Mouse (Mus musculus) liver, adult 2 months (tissue): ENCODE measurements at regions not wholly inside any gene's neighbourhood (a gene's known extent, or its start where the extent isn't known, plus 50 kb on each side); places are given as distances from the start of the nearest gene placed in this dataset.

Experiments used
- DNase-seq: peaks from one replicate; pipeline ENCODE4 v3.0.0-alpha.2; 2011; ENCODE audit warnings: low read depth, low spot score; ENCODE audit errors: extremely low read depth
- H3K27ac ChIP-seq: fragments of 200-500 bp; replicated peaks from 2 replicates; pipeline ENCODE4 v1.5.1; 2012; ENCODE audit warnings: low read depth, mild to moderate bottlenecking, control low read depth, inconsistent platforms, low read length; ENCODE audit not compliant: insufficient read depth
- H3K27me3 ChIP-seq: fragments of 200-500 bp; 2 replicates; pipeline ENCODE4 v1.6.1; 2012; ENCODE audit warnings: mild to moderate bottlenecking, moderate library complexity, low read length, inconsistent platforms; ENCODE audit not compliant: control insufficient read depth, insufficient read depth
- H3K36me3 ChIP-seq: fragments of 200-500 bp; 2 replicates; pipeline ENCODE4 v1.6.1; 2012; ENCODE audit warnings: low read length, inconsistent platforms; ENCODE audit not compliant: control insufficient read depth, insufficient read depth
- H3K4me1 ChIP-seq: fragments of 200-500 bp; 2 replicates; pipeline ENCODE4 v1.6.1; 2011; ENCODE audit warnings: low read length; ENCODE audit not compliant: control insufficient read depth, insufficient read depth
- H3K4me3 ChIP-seq: fragments of 200-500 bp; 2 replicates; pipeline ENCODE4 v1.5.1; 2011; ENCODE audit warnings: low read depth, mild to moderate bottlenecking, control low read depth, low read length, moderate library complexity; ENCODE audit not compliant: insufficient read depth
- H3K79me2 ChIP-seq: fragments of 200-500 bp; 2 replicates; pipeline ENCODE4 v1.6.1; 2012; ENCODE audit warnings: inconsistent platforms, mild to moderate bottlenecking, low read length, moderate library complexity; ENCODE audit not compliant: control insufficient read depth, insufficient read depth
- H3K9ac ChIP-seq: fragments of 200-500 bp; 2 replicates; pipeline ENCODE4 v1.6.1; 2012; ENCODE audit warnings: low read depth, mild to moderate bottlenecking, control low read depth, inconsistent platforms, low read length
- CTCF ChIP-seq: fragments of 200-500 bp; IDR thresholded peaks from 2 replicates; pipeline ENCODE4 v1.5.1; 2011; ENCODE audit warnings: low read depth, low read length, control low read depth
- POLR2A ChIP-seq: fragments of 200-500 bp; IDR thresholded peaks from 2 replicates; pipeline ENCODE4 v1.6.1; 2011; ENCODE audit warnings: low read length, control low read depth; ENCODE audit not compliant: insufficient read depth; ENCODE audit errors: extremely low read depth
- WGBS: fragments of 180-500 bp; shearing (Covaris S2); methylation state at CpG from one replicate; pipeline ENCODE4 v1.1.7; 2018; 5-methylcytosine and 5-hydroxymethylcytosine counted together

DNA sequence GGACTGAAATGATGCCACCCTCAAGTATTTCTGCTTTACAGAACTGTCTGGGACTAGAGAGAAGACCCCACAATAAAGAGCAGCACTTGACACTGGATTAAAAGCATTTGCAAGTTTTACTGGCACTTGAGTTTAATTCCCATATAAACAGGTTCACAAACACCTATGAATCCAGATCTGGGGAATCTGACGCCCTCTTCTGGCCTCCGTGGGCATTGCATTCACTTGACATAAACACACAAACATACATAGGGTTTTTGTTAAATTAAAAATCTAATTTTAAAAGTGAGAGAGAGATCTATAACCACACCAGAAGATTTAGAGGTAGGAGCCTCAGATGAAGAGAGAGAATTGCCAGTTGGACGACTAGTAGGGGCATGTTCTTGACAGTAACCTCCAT, 189.4 kb upstream of the Sgcd start:
- no peak for DNase-seq
- no peaks in the 10 kb centered on the region for H3K36me3 ChIP-seq
- no peak overlapping the region for H3K9ac ChIP-seq
- no peaks in the 10 kb centered on the region for H3K4me1 ChIP-seq
- H3K4me3 ChIP-seq: no peak overlapping the region
- no peaks in the 10 kb centered on the region for H3K79me2 ChIP-seq
- H3K27ac ChIP-seq: no peak overlapping the region
- TF ChIP-seq CTCF: no peak
- TF ChIP-seq POLR2A: no peak
- 40% methylated on average over 3 of the region's 3 CpGs for WGBS
- no peaks in the 10 kb centered on the region for H3K27me3 ChIP-seq

DNA sequence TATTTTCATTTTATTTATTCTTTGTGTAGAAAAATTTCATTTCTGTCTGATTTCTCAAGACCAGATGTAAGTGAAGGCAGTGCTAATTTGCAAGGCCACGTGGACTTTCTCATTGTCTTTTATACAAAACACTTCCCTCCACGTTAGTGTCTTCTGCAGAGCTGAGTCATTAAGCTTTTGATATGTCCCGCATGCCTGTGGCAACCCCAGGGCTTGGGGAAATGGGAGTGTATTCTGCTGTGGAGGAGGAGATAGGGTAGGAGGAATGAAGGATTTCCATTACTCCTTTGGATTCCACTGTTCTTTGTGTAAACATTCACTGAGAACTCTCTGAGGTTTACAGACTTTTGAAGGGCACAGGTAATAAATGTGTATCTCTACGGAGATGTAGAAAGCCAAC, 187.7 kb upstream of the Sgcd start:
- TF ChIP-seq CTCF (no peak), POLR2A (no peak)
- Histone ChIP-seq H3K27ac (no peak overlapping the region), H3K4me1 (no peaks in the 10 kb centered on the region), H3K36me3 (no peaks in the 10 kb centered on the region), H3K27me3 (no peaks in the 10 kb centered on the region), H3K79me2 (no peaks in the 10 kb centered on the region), H3K9ac (no peak overlapping the region), H3K4me3 (no peak overlapping the region)
- no peak for DNase-seq
- 64% methylated on average over 4 of the region's 4 CpGs for WGBS

DNA sequence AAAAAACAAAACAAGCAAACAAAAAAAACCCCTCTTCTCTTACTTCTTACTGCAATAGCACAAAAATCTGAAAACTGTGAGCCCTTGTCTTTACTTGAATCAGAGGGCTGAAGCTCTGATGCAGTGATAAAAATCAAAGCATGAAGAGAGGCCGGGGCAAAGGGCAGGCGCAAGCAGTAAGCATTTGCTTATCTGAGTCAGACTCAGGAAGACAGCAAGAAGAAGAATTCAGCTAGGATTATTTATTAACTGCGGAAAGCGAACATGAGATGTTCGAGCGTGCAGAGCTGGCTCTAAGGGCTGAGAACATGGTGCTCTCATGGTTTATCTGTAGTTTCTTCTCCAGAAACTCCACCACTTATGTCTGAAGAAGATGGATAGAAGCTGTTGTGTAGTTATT, 163.4 kb upstream of the Sgcd start:
- Histone ChIP-seq H3K9ac (no peak overlapping the region), H3K27me3 (no peaks in the 10 kb centered on the region), H3K36me3 (no peaks in the 10 kb centered on the region), H3K79me2 (no peaks in the 10 kb centered on the region), H3K4me1 (no peaks in the 10 kb centered on the region), H3K4me3 (no peak overlapping the region), H3K27ac (no peak overlapping the region)
- DNase-seq: peak; percentile 0
- TF ChIP-seq CTCF: no peak
- no peak for TF ChIP-seq POLR2A
- 21% methylated on average over 6 of the region's 6 CpGs for WGBS

DNA sequence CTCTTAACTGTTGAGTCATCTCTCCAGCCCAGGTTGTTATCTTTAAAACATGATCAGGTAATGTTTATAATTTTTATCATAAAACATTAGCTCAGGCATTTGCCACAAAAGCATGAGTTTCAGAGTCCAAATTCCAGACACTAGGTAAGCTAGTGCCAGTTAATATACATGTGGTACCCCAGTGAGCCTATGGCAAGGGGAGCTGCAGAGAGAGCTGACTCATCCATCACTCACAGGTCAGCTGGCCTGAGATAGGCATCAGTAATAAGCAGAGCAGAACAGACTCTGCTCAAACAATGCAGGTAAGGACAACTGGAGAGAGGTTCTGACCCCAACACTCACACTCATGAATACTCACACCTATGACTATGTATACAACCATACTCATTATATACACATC, 144.6 kb upstream of the Sgcd start:
- no peak overlapping the region for H3K27ac ChIP-seq
- H3K4me3 ChIP-seq: no peak overlapping the region
- DNase-seq: no peak
- no peaks in the 10 kb centered on the region for H3K4me1 ChIP-seq
- no peaks in the 10 kb centered on the region for H3K79me2 ChIP-seq
- H3K9ac ChIP-seq: no peak overlapping the region
- H3K36me3 ChIP-seq: no peaks in the 10 kb centered on the region
- TF ChIP-seq POLR2A (no peak), CTCF (no peak)
- H3K27me3 ChIP-seq: no peaks in the 10 kb centered on the region

DNA sequence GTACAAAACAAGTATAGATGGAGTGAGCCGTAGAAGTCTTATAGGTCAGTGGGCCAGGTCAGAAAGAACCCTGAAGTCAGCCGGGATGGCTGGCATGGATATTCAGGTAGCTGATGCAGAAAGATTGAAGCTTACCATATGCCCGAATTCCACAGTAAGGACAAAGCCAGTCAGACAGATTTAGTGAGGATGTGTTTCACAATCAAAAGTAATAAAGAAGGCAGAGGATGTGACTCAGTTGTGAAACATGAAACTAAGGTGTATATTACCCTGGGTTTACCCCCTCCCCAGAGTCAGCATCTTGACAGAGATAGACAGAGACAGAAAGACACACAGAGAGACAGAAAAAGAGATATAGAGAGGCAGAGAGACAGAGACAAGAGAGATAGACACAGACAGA, 109.3 kb upstream of the Sgcd start:
- H3K27ac ChIP-seq: no peak overlapping the region
- 87% methylated on average over 3 of the region's 3 CpGs for WGBS
- H3K79me2 ChIP-seq: no peaks in the 10 kb centered on the region
- no peak for DNase-seq
- no peaks in the 10 kb centered on the region for H3K27me3 ChIP-seq
- no peak for TF ChIP-seq POLR2A
- TF ChIP-seq CTCF: no peak
- no peak overlapping the region for H3K9ac ChIP-seq
- H3K36me3 ChIP-seq: no peaks in the 10 kb centered on the region
- H3K4me1 ChIP-seq: no peaks in the 10 kb centered on the region
- no peak overlapping the region for H3K4me3 ChIP-seq

DNA sequence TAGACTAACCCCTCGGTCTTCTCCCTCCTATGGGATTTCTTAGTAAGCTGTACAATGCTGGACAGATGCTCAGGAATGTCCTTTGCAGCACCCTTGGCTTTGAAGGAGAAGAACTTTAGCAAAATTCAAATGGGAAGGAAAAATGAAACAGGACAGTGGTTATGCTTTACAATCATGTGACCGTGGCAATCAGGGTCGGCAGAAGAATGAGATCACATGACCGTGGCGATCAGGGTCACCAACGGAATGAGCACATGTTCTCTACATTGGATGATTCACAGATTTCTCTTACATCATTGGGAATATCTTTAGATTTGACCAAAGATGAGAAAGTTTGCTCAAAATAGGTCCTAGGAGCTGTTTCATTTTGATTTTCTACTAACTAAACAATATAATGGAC, 108.7 kb upstream of the Sgcd start:
- DNase-seq: no peak
- 88% methylated on average over 6 of the region's 6 CpGs for WGBS
- Histone ChIP-seq H3K79me2 (no peaks in the 10 kb centered on the region), H3K27me3 (no peaks in the 10 kb centered on the region), H3K36me3 (no peaks in the 10 kb centered on the region), H3K9ac (no peak overlapping the region), H3K27ac (no peak overlapping the region), H3K4me3 (no peak overlapping the region), H3K4me1 (no peaks in the 10 kb centered on the region)
- TF ChIP-seq CTCF (no peak), POLR2A (no peak)
